Mouse (Mus musculus) C2C12 (cell line): ENCODE data around the gene Gm6993. TPM values are rescaled to one million over a fixed set of nuclear protein-coding genes. Genes with fewer than 3 reads are reported as not detected.
A peak's percentile ranks its signal among the peaks of the same experiment; 100 is the strongest.

Source experiments
- H3K27me3 ChIP-seq: one replicate; pipeline ENCODE4 v1.6.1; 2011; ENCODE audit not compliant: control insufficient read depth, insufficient read depth, insufficient read length
- H3K36me3 ChIP-seq: one replicate; pipeline ENCODE4 v1.6.1; 2011; ENCODE audit not compliant: control insufficient read depth, insufficient read depth
- H3K4me3 ChIP-seq: one replicate; pipeline ENCODE4 v1.5.1; 2011; ENCODE audit warnings: mild to moderate bottlenecking, control low read depth; ENCODE audit not compliant: poor library complexity, insufficient read depth, severe bottlenecking
- H3K79me2 ChIP-seq: one replicate; pipeline ENCODE4 v1.6.1; 2011; ENCODE audit not compliant: control insufficient read depth, insufficient read depth
- H3K79me3 ChIP-seq: one replicate; pipeline ENCODE4 v1.6.1; 2011; ENCODE audit warnings: low read depth, control low read depth
- H3ac ChIP-seq: one replicate; pipeline ENCODE3; 2011; ENCODE audit warnings: low read depth; ENCODE audit not compliant: control insufficient read depth, insufficient read length
- CEBPB ChIP-seq: IDR thresholded peaks from one replicate; pipeline ENCODE4 v1.6.1; 2011; ENCODE audit warnings: low read depth, mild to moderate bottlenecking, control low read depth, moderate library complexity
- CTCF ChIP-seq: IDR thresholded peaks from one replicate; pipeline ENCODE4 v1.5.1; 2011; ENCODE audit not compliant: control insufficient read depth, insufficient read depth, insufficient read length
- FOSL1 ChIP-seq: IDR thresholded peaks from one replicate; pipeline ENCODE4 v1.8.0; 2011; ENCODE audit warnings: mild to moderate bottlenecking, low read length; ENCODE audit not compliant: poor library complexity, insufficient read depth, severe bottlenecking
- MAX ChIP-seq: IDR thresholded peaks from one replicate; pipeline ENCODE4 v1.6.1; 2011; ENCODE audit warnings: mild to moderate bottlenecking, control low read depth
- MYOD1 ChIP-seq: IDR thresholded peaks from one replicate; pipeline ENCODE4 v1.6.1; 2011; ENCODE audit warnings: low read depth; ENCODE audit not compliant: control insufficient read depth, insufficient read length
- MYOG ChIP-seq: IDR thresholded peaks from one replicate; pipeline ENCODE4 v1.6.1; 2011; ENCODE audit not compliant: control insufficient read depth, insufficient read length; ENCODE audit errors: extremely low read depth
- USF1 ChIP-seq: IDR thresholded peaks from one replicate; pipeline ENCODE4 v1.6.1; 2011; ENCODE audit warnings: low read depth, mild to moderate bottlenecking, control low read depth, moderate library complexity
- polyA plus RNA-seq: library from polyadenylated mRNA; unstranded; fragments of >200 nt; fragmentation: generic; extraction: Trizol; gene quantifications from one replicate; pipeline ENCODE4 v1.2.1, GENCODE M21; 2012; ENCODE audit warnings: missing spikeins

Gm6993 gene
- polyA plus RNA-seq, 1 experiment, result not detected

DNA sequence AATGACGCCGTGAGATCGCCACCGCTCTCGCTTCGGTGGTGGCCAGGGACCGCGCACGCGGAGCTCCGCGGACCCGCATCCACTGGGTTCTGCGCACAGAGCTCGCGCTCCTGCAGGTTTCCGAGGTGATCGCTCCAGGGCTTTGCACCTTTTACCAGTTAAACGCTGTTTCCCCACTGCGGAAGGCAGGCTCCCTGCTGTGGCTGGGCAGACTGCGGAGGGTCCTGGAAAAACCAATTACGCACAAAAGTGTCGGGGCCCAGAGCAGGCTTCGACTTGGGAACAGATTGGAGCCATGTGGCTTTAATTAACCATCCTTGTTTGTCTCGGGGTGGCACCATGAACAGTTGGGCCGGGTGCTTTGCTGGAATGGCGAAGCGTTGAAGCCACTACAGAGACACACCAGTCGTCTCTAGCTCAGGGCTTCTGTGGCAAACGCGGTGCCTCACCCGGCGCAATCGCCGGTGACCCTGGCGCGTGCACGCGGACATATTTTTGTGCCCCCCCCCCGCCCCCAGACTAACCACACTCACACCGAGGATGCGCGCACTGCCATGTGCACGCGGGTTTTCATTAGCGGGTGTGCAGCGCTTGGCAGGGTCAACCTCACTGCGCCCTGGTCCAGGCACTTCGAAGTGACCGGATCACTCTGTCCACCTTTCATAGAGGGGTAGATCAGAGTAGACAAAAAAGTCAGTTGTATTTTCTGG lies 25.3 kb downstream of the Gm6993 start:
- TF ChIP-seq MYOG (no peak), MAX (no peak), FOSL1 (no peak), USF1 (no peak), MYOD1 (no peak), CEBPB (no peak), CTCF (no peak)
- peak overlapping the region; percentile 88 for H3K4me3 ChIP-seq
- peaks cover 34% of the 10 kb centered on the region for H3K36me3 ChIP-seq
- H3K79me3 ChIP-seq, result peaks cover 40% of the 10 kb centered on the region
- H3K27me3 ChIP-seq, result no peaks in the 10 kb centered on the region
- peak overlapping the region; percentile 89 for H3ac ChIP-seq
- peaks cover 55% of the 10 kb centered on the region for H3K79me2 ChIP-seq

DNA sequence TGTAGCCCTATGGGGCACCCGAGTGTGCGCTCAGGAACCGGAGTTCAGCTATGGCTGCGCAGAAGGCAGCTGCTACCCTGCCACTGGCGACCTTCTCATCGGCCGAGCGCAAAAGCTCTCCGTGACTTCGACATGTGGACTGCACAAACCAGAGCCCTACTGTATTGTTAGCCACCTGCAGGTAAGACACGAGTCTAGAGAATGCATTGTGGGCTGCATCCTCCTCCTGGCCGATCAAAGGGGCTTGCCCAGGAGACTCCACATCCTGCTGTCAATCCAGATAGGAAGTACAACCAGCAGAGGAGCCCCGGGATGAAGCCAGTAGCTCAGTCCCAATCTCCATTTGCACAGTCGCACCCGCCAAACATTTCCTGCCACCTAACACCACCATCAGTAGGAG lies 26.1 kb downstream of the Gm6993 start:
- TF ChIP-seq FOSL1 (no peak), MYOG (no peak), USF1 (no peak), MAX (no peak), MYOD1 (no peak)
- Histone ChIP-seq H3ac (peak overlapping the region; percentile 85), H3K36me3 (peaks cover 34% of the 10 kb centered on the region), H3K79me3 (peaks cover 40% of the 10 kb centered on the region), H3K4me3 (peak overlapping the region; percentile 88), H3K27me3 (no peaks in the 10 kb centered on the region), H3K79me2 (peaks cover 57% of the 10 kb centered on the region)

DNA sequence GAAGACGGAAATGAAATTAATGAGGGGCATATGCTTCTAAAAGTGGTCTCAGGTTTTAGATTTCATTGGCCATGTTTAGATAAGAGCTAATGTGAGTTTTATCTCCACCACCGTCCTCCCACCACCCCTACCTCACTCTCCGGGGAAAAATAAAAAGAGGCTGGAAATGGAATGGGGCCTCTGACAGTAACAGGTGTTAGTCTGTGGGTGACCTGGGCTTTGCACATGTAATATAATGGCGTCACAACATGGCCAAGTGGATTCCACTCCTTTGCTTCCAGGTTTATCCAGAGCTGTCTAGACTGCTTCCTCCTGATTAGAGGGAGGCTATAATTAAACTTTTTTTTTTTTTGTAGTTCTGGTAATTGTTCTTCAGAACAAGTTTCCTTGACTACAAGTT lies 26.8 kb downstream of the Gm6993 start:
- Histone ChIP-seq H3K27me3 (no peaks in the 10 kb centered on the region), H3K79me2 (peaks cover 64% of the 10 kb centered on the region), H3K4me3 (peak overlapping the region; percentile 88), H3K79me3 (peaks cover 43% of the 10 kb centered on the region), H3K36me3 (peaks cover 40% of the 10 kb centered on the region), H3ac (no peak overlapping the region)
- peak; percentile 82 for TF ChIP-seq MYOD1
- TF ChIP-seq MAX, result no peak

DNA sequence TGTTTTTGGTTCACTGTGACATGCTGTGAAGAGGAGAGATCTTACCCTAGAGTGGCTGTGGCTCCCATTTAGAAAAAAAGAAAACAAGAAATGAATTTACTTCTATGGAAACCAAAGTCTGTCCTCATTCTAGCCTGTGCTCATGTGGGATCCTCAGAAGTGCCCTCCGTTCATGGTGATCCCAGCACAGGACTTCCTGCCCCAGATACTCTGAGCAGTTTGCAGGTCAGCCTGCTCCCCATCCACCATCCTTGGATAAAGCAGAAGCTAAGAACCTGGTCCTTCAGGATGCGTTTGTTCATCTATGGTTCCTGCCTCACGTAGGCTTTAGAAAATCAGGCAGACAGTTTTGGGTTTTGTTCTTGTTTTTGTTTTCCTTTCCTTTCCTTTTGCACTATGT lies 27.7 kb downstream of the Gm6993 start:
- Histone ChIP-seq H3K27me3 (no peaks in the 10 kb centered on the region), H3ac (no peak overlapping the region), H3K36me3 (peaks cover 50% of the 10 kb centered on the region), H3K79me3 (peaks cover 52% of the 10 kb centered on the region), H3K79me2 (peaks cover 74% of the 10 kb centered on the region), H3K4me3 (no peak overlapping the region)
- TF ChIP-seq USF1, result no peak
- TF ChIP-seq CEBPB, result no peak
- TF ChIP-seq CTCF, result no peak
- TF ChIP-seq MYOD1, result no peak
- TF ChIP-seq MAX, result no peak

DNA sequence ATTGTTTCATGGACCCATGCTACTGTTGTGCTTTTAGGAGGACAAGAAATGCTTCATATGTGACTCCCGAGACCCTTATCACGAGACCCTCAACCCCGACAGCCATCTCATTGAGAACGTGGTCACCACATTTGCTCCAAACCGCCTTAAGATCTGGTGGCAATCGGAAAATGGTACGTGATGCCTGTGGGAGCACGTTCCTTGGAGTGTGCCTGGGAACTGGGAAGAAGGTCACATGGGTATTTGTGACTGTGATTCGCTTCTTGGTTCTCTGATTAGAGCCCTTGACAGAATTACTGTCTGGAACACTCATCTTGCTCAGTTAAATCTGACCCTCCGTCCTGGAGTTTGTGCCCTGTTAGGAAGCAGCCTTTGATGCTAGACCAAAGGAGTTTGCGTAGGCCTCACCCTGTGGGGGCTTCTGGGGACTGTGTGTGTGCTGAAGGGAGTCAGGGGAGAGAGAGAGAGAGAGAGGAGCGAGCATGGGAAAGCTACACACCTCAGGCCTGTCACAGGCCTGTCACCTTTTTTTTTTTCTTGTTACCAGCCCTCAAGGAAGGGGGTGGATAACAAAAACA lies 28.5 kb downstream of the Gm6993 start:
- TF ChIP-seq USF1 (peak; percentile 77), MAX (no peak), FOSL1 (no peak)
- peaks cover 82% of the 10 kb centered on the region for H3K79me2 ChIP-seq
- peak overlapping the region; percentile 8 for H3ac ChIP-seq
- H3K27me3 ChIP-seq, result no peaks in the 10 kb centered on the region
- peaks cover 60% of the 10 kb centered on the region for H3K79me3 ChIP-seq
- H3K36me3 ChIP-seq, result peaks cover 58% of the 10 kb centered on the region
- H3K4me3 ChIP-seq, result no peak overlapping the region

DNA sequence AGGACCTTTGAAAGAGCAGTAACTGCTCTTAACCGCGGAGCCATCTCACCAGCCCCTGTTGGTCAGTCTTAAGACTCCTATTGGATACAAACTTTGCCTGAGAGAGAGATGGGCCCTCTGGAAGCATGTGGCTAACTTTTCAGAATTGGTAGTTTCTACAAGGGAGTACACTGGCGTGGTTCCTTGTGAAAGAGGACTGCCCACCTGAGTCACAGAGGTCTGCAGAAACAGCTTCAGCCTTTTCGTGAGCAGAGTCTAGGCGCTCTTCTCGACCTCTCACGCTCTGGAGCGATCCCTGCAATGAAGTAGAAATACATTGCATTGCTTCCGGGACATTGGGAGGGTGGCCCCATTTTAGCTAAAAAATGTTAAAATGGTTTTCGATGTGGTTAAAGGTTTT lies 29.8 kb downstream of the Gm6993 start:
- TF ChIP-seq FOSL1 (no peak), MYOG (no peak), CEBPB (no peak), MYOD1 (no peak), CTCF (no peak), MAX (no peak), USF1 (no peak)
- H3K79me3 ChIP-seq, result peaks cover 68% of the 10 kb centered on the region
- peaks cover 70% of the 10 kb centered on the region for H3K36me3 ChIP-seq
- no peak overlapping the region for H3K4me3 ChIP-seq
- peaks cover 85% of the 10 kb centered on the region for H3K79me2 ChIP-seq
- peak overlapping the region; percentile 14 for H3ac ChIP-seq
- H3K27me3 ChIP-seq, result no peaks in the 10 kb centered on the region
